Mouse (Mus musculus) ES-Bruce4 (cell line): Measurements from ENCODE around the gene Lhpp. TPM values are rescaled to one million over a fixed set of nuclear protein-coding genes. Genes with fewer than 3 reads are reported as not detected.
A peak's percentile ranks its signal among the peaks of the same experiment; 100 is the strongest.

Experiments used
- H3K27ac ChIP-seq: 2 replicates; pipeline ENCODE4 v1.5.1; 2012; ENCODE audit warnings: low read length, inconsistent platforms; ENCODE audit not compliant: insufficient read depth
- H3K27me3 ChIP-seq: 2 replicates; pipeline ENCODE4 v1.6.1; 2012; ENCODE audit warnings: mild to moderate bottlenecking, low read length, inconsistent platforms; ENCODE audit not compliant: control insufficient read depth, poor library complexity, insufficient read depth, severe bottlenecking
- H3K36me3 ChIP-seq: 2 replicates; pipeline ENCODE4 v1.6.1; 2012; ENCODE audit warnings: inconsistent platforms, mild to moderate bottlenecking, low read length, moderate library complexity; ENCODE audit not compliant: control insufficient read depth, poor library complexity, insufficient read depth, severe bottlenecking
- H3K4me1 ChIP-seq: one replicate; pipeline ENCODE4 v1.8.1; 2011; ENCODE audit warnings: low read length; ENCODE audit not compliant: control insufficient read depth, insufficient read depth
- H3K4me3 ChIP-seq: 2 replicates; pipeline ENCODE4 v1.5.1; 2011; ENCODE audit warnings: low read depth, mild to moderate bottlenecking, low read length
- H3K9ac ChIP-seq: 2 replicates; pipeline ENCODE4 v1.6.1; 2012; ENCODE audit warnings: low read depth, mild to moderate bottlenecking, inconsistent platforms; ENCODE audit not compliant: poor library complexity, severe bottlenecking
- H3K9me3 ChIP-seq: replicated peaks from 2 replicates; pipeline ENCODE4 v1.6.1; 2012; ENCODE audit warnings: mild to moderate bottlenecking, low read length, inconsistent platforms; ENCODE audit not compliant: control insufficient read depth, poor library complexity, insufficient read depth, severe bottlenecking
- CTCF ChIP-seq: IDR thresholded peaks from one replicate; pipeline ENCODE4 v1.8.1; 2011; ENCODE audit warnings: low read depth, low read length
- EP300 ChIP-seq: IDR thresholded peaks from 2 replicates; pipeline ENCODE4 v1.6.1; 2011; ENCODE audit warnings: low read depth, low read length; ENCODE audit not compliant: insufficient read depth
- POLR2A ChIP-seq: IDR thresholded peaks from one replicate; pipeline ENCODE4 v1.8.1; 2011; ENCODE audit warnings: low read length; ENCODE audit not compliant: insufficient read depth
- polyA plus RNA-seq: library from polyadenylated mRNA; stranded (reverse); fragments of >200 nt; gene quantifications from 2 replicates; pipeline ENCODE4 v1.2.4, GENCODE M21; 2011; ENCODE audit warnings: low read depth; ENCODE audit not compliant: missing spikeins, insufficient read depth, insufficient read length

Gene Lhpp
- polyA plus RNA-seq, 1 experiment: 5.6 TPM

GRCm38 (mm10) chr7:132644605-132645279, 34.3 kb downstream of the Lhpp start:
- Histone ChIP-seq H3K9me3 (no peaks in the 10 kb centered on the region), H3K9ac (no peak overlapping the region), H3K4me1 (no peaks in the 10 kb centered on the region), H3K27ac (no peak overlapping the region), H3K36me3 (no peaks in the 10 kb centered on the region), H3K4me3 (no peak overlapping the region), H3K27me3 (no peaks in the 10 kb centered on the region)
- TF ChIP-seq POLR2A (no peak), EP300 (no peak), CTCF (no peak)

GRCm38 (mm10) chr7:132646514-132646913, 36.1 kb downstream of the Lhpp start:
- Histone ChIP-seq H3K4me1 (no peaks in the 10 kb centered on the region), H3K9ac (no peak overlapping the region), H3K9me3 (no peaks in the 10 kb centered on the region), H3K36me3 (no peaks in the 10 kb centered on the region), H3K4me3 (no peak overlapping the region), H3K27me3 (no peaks in the 10 kb centered on the region), H3K27ac (no peak overlapping the region)
- TF ChIP-seq CTCF: no peak
- no peak for TF ChIP-seq POLR2A
- TF ChIP-seq EP300: no peak

- TF ChIP-seq POLR2A: no peak
- no peak for TF ChIP-seq CTCF
- no peak for TF ChIP-seq EP300
- H3K4me3 ChIP-seq: no peak overlapping the region
- H3K27ac ChIP-seq: no peak overlapping the region
- no peaks in the 10 kb centered on the region for H3K36me3 ChIP-seq
- no peak overlapping the region for H3K9ac ChIP-seq
- H3K27me3 ChIP-seq: no peaks in the 10 kb centered on the region
- no peaks in the 10 kb centered on the region for H3K9me3 ChIP-seq
- H3K4me1 ChIP-seq: no peaks in the 10 kb centered on the region
Observed at GRCm38 (mm10) chr7:132654412-132654811, 44.0 kb downstream of the Lhpp start.

- Histone ChIP-seq H3K27me3 (no peaks in the 10 kb centered on the region), H3K36me3 (no peaks in the 10 kb centered on the region), H3K4me3 (0 out of 2 replicates have a peak overlapping the region, but pooled peaks have one; percentile 17), H3K27ac (no peak overlapping the region), H3K9ac (no peak overlapping the region), H3K4me1 (no peaks in the 10 kb centered on the region), H3K9me3 (no peaks in the 10 kb centered on the region)
- TF ChIP-seq POLR2A (no peak), CTCF (peak; percentile 96)
Observed at GRCm38 (mm10) chr7:132656075-132656474, 45.6 kb downstream of the Lhpp start.

- H3K4me3 ChIP-seq: no peak overlapping the region
- no peaks in the 10 kb centered on the region for H3K4me1 ChIP-seq
- H3K9ac ChIP-seq: no peak overlapping the region
- no peaks in the 10 kb centered on the region for H3K9me3 ChIP-seq
- no peak overlapping the region for H3K27ac ChIP-seq
- no peaks in the 10 kb centered on the region for H3K27me3 ChIP-seq
- no peaks in the 10 kb centered on the region for H3K36me3 ChIP-seq
- TF ChIP-seq POLR2A (no peak), EP300 (no peak), CTCF (peak; percentile 72)
Observed at GRCm38 (mm10) chr7:132656548-132656947, 46.1 kb downstream of the Lhpp start.

- H3K9me3 ChIP-seq: no peaks in the 10 kb centered on the region
- H3K4me1 ChIP-seq: no peaks in the 10 kb centered on the region
- H3K27ac ChIP-seq: no peak overlapping the region
- no peak overlapping the region for H3K9ac ChIP-seq
- H3K27me3 ChIP-seq: no peaks in the 10 kb centered on the region
- no peaks in the 10 kb centered on the region for H3K36me3 ChIP-seq
- H3K4me3 ChIP-seq: no peak overlapping the region
- TF ChIP-seq EP300 (no peak), CTCF (no peak), POLR2A (no peak)
Observed at GRCm38 (mm10) chr7:132657371-132658057, 47.1 kb downstream of the Lhpp start.
